Mouse (Mus musculus) lung, adult 2 months (tissue): ENCODE measurements around the gene Arhgap29.

Experiments used
- CTCF ChIP-seq: fragments of 200-500 bp; IDR thresholded peaks from 2 replicates; pipeline ENCODE4 v1.5.1; 2011; ENCODE audit warnings: mild to moderate bottlenecking, low read length, control low read depth; ENCODE audit not compliant: insufficient read depth
- POLR2A ChIP-seq: fragments of 200-500 bp; IDR thresholded peaks from 2 replicates; pipeline ENCODE4 v1.6.1; 2011; ENCODE audit warnings: low read depth, mild to moderate bottlenecking, control low read depth, low read length, borderline replicate concordance; ENCODE audit errors: extremely low read depth

GRCm38 (mm10) chr3:121917658-121918057 lies 34.7 kb upstream of the Arhgap29 start:
- TF ChIP-seq CTCF (no peak), POLR2A (no peak)
